Mouse (Mus musculus) liver, adult 2 months (tissue): ENCODE data around the gene Pex11a. TPM values are rescaled to one million over a fixed set of nuclear protein-coding genes. Genes with fewer than 3 reads are reported as not detected.

Source experiments
- DNase-seq: peaks from one replicate; pipeline ENCODE4 v3.0.0-alpha.2; 2011; ENCODE audit warnings: low read depth, low spot score; ENCODE audit errors: extremely low read depth
- H3K27ac ChIP-seq: fragments of 200-500 bp; replicated peaks from 2 replicates; pipeline ENCODE4 v1.5.1; 2012; ENCODE audit warnings: low read depth, mild to moderate bottlenecking, control low read depth, inconsistent platforms, low read length; ENCODE audit not compliant: insufficient read depth
- H3K27me3 ChIP-seq: fragments of 200-500 bp; 2 replicates; pipeline ENCODE4 v1.6.1; 2012; ENCODE audit warnings: mild to moderate bottlenecking, moderate library complexity, low read length, inconsistent platforms; ENCODE audit not compliant: control insufficient read depth, insufficient read depth
- H3K36me3 ChIP-seq: fragments of 200-500 bp; 2 replicates; pipeline ENCODE4 v1.6.1; 2012; ENCODE audit warnings: low read length, inconsistent platforms; ENCODE audit not compliant: control insufficient read depth, insufficient read depth
- H3K4me1 ChIP-seq: fragments of 200-500 bp; 2 replicates; pipeline ENCODE4 v1.6.1; 2011; ENCODE audit warnings: low read length; ENCODE audit not compliant: control insufficient read depth, insufficient read depth
- H3K4me3 ChIP-seq: fragments of 200-500 bp; 2 replicates; pipeline ENCODE4 v1.5.1; 2011; ENCODE audit warnings: low read depth, mild to moderate bottlenecking, control low read depth, low read length, moderate library complexity; ENCODE audit not compliant: insufficient read depth
- H3K79me2 ChIP-seq: fragments of 200-500 bp; 2 replicates; pipeline ENCODE4 v1.6.1; 2012; ENCODE audit warnings: inconsistent platforms, mild to moderate bottlenecking, low read length, moderate library complexity; ENCODE audit not compliant: control insufficient read depth, insufficient read depth
- H3K9ac ChIP-seq: fragments of 200-500 bp; 2 replicates; pipeline ENCODE4 v1.6.1; 2012; ENCODE audit warnings: low read depth, mild to moderate bottlenecking, control low read depth, inconsistent platforms, low read length
- CTCF ChIP-seq: fragments of 200-500 bp; IDR thresholded peaks from 2 replicates; pipeline ENCODE4 v1.5.1; 2011; ENCODE audit warnings: low read depth, low read length, control low read depth
- POLR2A ChIP-seq: fragments of 200-500 bp; IDR thresholded peaks from 2 replicates; pipeline ENCODE4 v1.6.1; 2011; ENCODE audit warnings: low read length, control low read depth; ENCODE audit not compliant: insufficient read depth; ENCODE audit errors: extremely low read depth
- WGBS: fragments of 180-500 bp; shearing (Covaris S2); methylation state at CpG from one replicate; pipeline ENCODE4 v1.1.7; 2018; 5-methylcytosine and 5-hydroxymethylcytosine counted together
- polyA plus RNA-seq: library from polyadenylated mRNA; depleted of rRNA; stranded (reverse); fragments of >200 nt; gene quantifications from 2 replicates; pipeline ENCODE4 v1.2.3, GENCODE M21; 2012; rRNA removed
- total RNA-seq: library from RNA; depleted of rRNA; stranded (reverse); fragments of >200 nt; gene quantifications from 2 replicates; pipeline ENCODE4 v1.2.3, GENCODE M21; 2014; rRNA removed

Pex11a gene
- total and polyA plus RNA-seq, 2 experiments: 17.2 to 40.3 TPM

DNA sequence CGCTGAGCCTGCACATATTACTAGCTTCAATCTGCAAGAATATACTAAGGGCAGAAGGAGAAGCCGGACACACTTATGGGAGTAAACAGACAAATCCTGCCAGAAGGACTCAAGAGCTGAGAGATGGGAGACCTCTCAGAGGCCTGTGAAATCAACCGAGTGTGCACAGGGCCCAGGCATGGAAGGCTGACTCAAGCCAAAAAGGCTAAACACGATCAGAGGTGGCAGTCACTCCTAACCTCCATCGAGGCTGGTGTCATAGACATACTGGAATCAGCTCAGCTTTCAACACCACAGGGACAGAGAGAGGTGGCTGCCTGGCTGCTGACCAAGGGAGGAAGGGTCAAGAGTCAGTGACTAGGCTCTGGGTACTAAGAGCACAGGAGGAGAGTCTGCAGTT, 37.7 kb downstream of the Pex11a start:
- no peaks in the 10 kb centered on the region for H3K36me3 ChIP-seq
- H3K79me2 ChIP-seq: no peaks in the 10 kb centered on the region
- no peak overlapping the region for H3K4me3 ChIP-seq
- 61% methylated on average over 5 of the region's 5 CpGs for WGBS
- H3K9ac ChIP-seq: no peak overlapping the region
- no peaks in the 10 kb centered on the region for H3K4me1 ChIP-seq
- H3K27ac ChIP-seq: no peak overlapping the region
- TF ChIP-seq CTCF (no peak), POLR2A (no peak)
- no peak for DNase-seq
- 0 out of 2 replicates have a peak, but pooled peaks cover 3% of the 10 kb centered on the region for H3K27me3 ChIP-seq

DNA sequence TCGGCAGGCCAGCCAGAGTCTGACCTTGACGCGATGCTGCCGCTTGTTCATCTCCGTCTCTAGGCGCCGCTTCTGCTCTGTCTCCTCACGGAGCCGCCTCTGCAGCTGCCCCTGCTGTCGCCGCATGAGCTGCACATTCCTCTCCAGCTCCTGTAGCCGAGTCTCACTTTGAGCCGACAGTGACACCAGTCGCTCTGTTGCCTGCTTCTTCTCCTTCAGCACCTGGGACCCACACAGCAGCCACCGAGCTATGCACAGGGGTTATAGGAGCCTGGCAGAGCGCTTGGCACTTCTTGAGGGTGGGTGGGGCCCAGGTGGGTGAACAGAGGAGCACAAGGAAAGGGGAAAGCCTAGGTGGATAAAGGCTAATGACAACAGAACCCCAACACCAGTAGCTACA, 40.2 kb downstream of the Pex11a start:
- DNase-seq: no peak
- Histone ChIP-seq H3K4me1 (no peaks in the 10 kb centered on the region), H3K4me3 (no peak overlapping the region), H3K27ac (no peak overlapping the region), H3K9ac (no peak overlapping the region), H3K27me3 (no peaks in the 10 kb centered on the region), H3K36me3 (no peaks in the 10 kb centered on the region), H3K79me2 (no peaks in the 10 kb centered on the region)
- 86% methylated on average over 16 of the region's 16 CpGs for WGBS
- TF ChIP-seq POLR2A (no peak), CTCF (no peak)

- no peak overlapping the region for H3K27ac ChIP-seq
- no peak overlapping the region for H3K4me3 ChIP-seq
- H3K4me1 ChIP-seq: no peaks in the 10 kb centered on the region
- peak; percentile 12 for DNase-seq
- H3K79me2 ChIP-seq: no peaks in the 10 kb centered on the region
- TF ChIP-seq POLR2A (no peak), CTCF (no peak)
- WGBS: 90% methylated on average over 8 of the region's 8 CpGs
- H3K36me3 ChIP-seq: no peaks in the 10 kb centered on the region
- no peak overlapping the region for H3K9ac ChIP-seq
- no peaks in the 10 kb centered on the region for H3K27me3 ChIP-seq
Observed at GRCm38 (mm10) chr7:79696495-79696894, 46.4 kb downstream of the Pex11a start.

Other genes with a start within 250 kb of the Pex11a start
- not detected in 2 replicates for gene Rhcg, start 125.5 kb downstream of the Pex11a start, total RNA-seq
- not detected in 2 replicates for gene Rhcg, start 125.5 kb downstream of the Pex11a start, polyA plus RNA-seq
- under 0.01 and 0.07 TPM in 2 replicates for gene Ticrr, start 82.9 kb downstream of the Pex11a start, total RNA-seq
- 0.04 TPM in 1 of 2 replicates, not detected in the other for gene Ticrr, start 82.9 kb downstream of the Pex11a start, polyA plus RNA-seq
- gene Kif7, start 27.4 kb downstream of the Pex11a start, total RNA-seq: 0.20 and 0.37 TPM in 2 replicates
- gene Kif7, start 27.4 kb downstream of the Pex11a start, polyA plus RNA-seq: 0.21 TPM in 2 replicates
- 0.60 and 0.74 TPM in 2 replicates for gene Plin1, start 10.2 kb downstream of the Pex11a start, total RNA-seq
- gene Plin1, start 10.2 kb downstream of the Pex11a start, polyA plus RNA-seq: not detected in 2 replicates
- gene Wdr93, start within 50 bp of the Pex11a start, total RNA-seq: 0.74 and 0.81 TPM in 2 replicates
- gene Wdr93, start within 50 bp of the Pex11a start, polyA plus RNA-seq: 0.10 and 0.21 TPM in 2 replicates
- gene Mesp1, start 50.7 kb upstream of the Pex11a start, total RNA-seq: 0.18 and 0.20 TPM in 2 replicates
- gene Mesp1, start 50.7 kb upstream of the Pex11a start, polyA plus RNA-seq: not detected in 2 replicates
- gene Mesp2, start 67.6 kb upstream of the Pex11a start, total RNA-seq: 0.07 and 0.09 TPM in 2 replicates
- 0.23 and 0.24 TPM in 2 replicates for gene Mesp2, start 67.6 kb upstream of the Pex11a start, polyA plus RNA-seq
- 31.4 and 56.5 TPM in 2 replicates for gene Anpep, start 117.9 kb upstream of the Pex11a start, total RNA-seq
- gene Anpep, start 117.9 kb upstream of the Pex11a start, polyA plus RNA-seq: 92.5 and 100 TPM in 2 replicates
- 5.6 and 6.3 TPM in 2 replicates for gene Ap3s2, start 177.5 kb upstream of the Pex11a start, total RNA-seq
- 9.9 and 10.3 TPM in 2 replicates for gene Ap3s2, start 177.5 kb upstream of the Pex11a start, polyA plus RNA-seq
- 6.2 and 7.3 TPM in 2 replicates for gene Arpin, start 192.2 kb upstream of the Pex11a start, total RNA-seq
- 3.5 and 4.0 TPM in 2 replicates for gene Arpin, start 192.2 kb upstream of the Pex11a start, polyA plus RNA-seq